Mouse (Mus musculus): ENCODE data around the gene Rtf2.

Gene Rtf2

GRCm38 (mm10) chr2:172484696-172485370, 44.5 kb downstream of the Rtf2 start:
- DNase-seq, result no peak

- DNase-seq, result no peak
Observed at GRCm38 (mm10) chr2:172496736-172497345, 56.5 kb downstream of the Rtf2 start.

GRCm38 (mm10) chr2:172498823-172499222, 58.5 kb downstream of the Rtf2 start:
- no peak for DNase-seq

- no peak for DNase-seq
Observed at GRCm38 (mm10) chr2:172500752-172501316, 60.5 kb downstream of the Rtf2 start.

- peak; percentile 43 for DNase-seq
Observed at GRCm38 (mm10) chr2:172501341-172501740, 61.0 kb downstream of the Rtf2 start.

GRCm38 (mm10) chr2:172502168-172502567, 61.8 kb downstream of the Rtf2 start:
- no peak for DNase-seq

GRCm38 (mm10) chr2:172506121-172506520, 65.8 kb downstream of the Rtf2 start:
- DNase-seq, result no peak

GRCm38 (mm10) chr2:172510056-172510712, 69.8 kb downstream of the Rtf2 start:
- no peak for DNase-seq

GRCm38 (mm10) chr2:172510899-172511298, 70.5 kb downstream of the Rtf2 start:
- no peak for DNase-seq

- DNase-seq, result no peak
Observed at GRCm38 (mm10) chr2:172516407-172516992, 76.1 kb downstream of the Rtf2 start.
